Mouse (Mus musculus) monocyte, adult 2 months (primary cell): ENCODE results near the gene Degs2.
A peak's percentile ranks its signal among the peaks of the same experiment; 100 is the strongest.

ENCODE experiments used
- DNase-seq, 2 experiments: peaks; one replicate each; pipeline ENCODE4 v3.0.0; 2022; ENCODE audit warnings: low spot score in 2 of 2, low read depth in 1 of 2

The Degs2 gene

DNA sequence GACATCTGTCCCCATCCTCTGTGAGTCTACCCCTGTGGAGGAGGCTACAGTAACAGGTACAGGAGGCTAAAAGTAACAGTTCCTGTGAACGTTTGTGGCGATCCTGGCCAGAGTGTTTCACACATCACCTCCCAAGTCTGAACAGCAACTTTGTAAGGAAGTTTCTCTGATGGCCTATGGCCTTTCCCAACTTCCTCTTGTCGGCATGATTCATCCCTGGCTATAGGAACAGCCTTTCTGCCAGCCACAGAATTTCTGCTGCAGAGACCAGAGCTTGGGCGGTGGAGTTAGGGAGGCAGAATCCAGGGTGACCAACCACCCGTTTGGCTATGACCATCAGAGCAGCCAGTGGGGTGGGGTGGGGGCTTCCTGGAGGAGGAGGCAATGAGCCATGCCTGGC lies 2.1 kb downstream of the Degs2 start:
- DNase-seq = no peak

DNA sequence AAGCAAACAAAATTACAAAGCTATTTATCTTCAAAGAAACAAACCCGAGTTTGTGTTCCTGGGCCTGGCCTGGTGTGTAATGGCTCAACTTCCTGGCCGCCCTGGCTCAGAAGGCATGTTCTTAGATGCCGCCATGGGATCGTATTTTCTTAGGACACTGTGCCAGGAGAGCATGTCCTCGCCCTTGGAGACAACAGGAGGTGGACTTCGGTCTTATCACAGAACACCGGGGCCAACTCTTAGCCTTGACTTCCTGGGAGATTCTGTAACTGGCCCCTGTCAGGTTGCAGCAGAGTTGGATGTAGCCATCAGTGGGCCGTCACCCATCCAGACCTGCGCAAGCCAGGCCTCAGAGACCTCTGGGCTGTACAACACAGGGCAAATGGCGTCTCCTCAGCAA lies 2.5 kb downstream of the Degs2 start:
- DNase-seq = no peak

DNA sequence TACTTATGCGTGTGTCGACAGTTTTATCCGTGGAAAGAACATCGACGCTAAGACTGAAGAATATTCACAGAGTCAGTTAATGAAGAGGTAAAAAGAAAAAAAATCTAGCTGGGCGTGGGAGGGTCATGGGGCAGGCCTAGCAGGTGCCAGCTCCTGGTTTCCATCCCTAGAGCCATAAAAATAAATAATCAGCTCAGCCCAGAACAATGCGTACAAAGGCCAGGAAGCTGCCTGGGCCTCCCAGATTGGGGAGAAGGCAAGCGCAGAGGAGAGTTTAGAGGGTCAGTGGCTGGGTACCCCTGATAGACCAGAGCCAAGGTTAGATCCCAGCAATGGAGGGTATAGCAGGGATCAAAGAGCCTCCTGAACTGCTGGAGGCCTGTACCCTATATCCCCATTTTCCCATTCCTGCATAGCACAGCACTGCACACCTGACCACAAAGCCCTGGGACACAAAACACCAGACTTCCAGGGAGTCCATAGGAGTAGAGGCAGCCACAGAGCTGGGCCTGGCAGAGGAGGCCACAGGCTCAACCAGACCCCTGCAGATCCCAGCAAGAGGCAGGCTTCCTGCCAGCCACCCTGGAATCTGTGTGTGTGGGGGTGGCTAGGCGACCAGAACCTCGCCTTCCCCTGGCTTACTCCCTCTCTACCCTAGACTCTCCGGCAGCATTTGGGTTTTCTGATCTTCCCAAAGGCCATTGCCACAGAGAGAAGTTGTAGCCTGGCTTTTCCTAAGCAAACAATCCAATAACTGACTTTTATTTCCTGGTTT lies 3.2 kb downstream of the Degs2 start:
- DNase-seq = no peak

DNA sequence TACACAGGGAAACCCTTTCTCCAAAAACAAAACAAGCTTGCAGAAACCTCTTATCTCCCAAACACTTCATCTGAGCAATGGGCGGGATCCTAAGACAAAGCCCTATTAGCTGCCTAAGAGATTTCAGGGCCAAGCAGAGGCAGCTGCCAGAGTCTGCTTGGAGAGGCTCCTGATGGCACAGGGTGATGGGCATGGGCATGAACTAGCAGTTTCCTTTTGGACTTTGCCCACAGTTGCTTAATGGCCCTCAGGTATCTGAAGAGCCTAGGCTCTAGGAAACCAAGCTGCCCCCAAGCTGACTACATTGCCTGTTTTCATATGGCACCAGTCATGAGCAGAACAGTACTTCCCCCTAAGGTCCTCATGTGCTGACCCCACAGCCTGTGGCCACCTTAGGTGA lies 7.9 kb downstream of the Degs2 start:
- DNase-seq = no peak

DNA sequence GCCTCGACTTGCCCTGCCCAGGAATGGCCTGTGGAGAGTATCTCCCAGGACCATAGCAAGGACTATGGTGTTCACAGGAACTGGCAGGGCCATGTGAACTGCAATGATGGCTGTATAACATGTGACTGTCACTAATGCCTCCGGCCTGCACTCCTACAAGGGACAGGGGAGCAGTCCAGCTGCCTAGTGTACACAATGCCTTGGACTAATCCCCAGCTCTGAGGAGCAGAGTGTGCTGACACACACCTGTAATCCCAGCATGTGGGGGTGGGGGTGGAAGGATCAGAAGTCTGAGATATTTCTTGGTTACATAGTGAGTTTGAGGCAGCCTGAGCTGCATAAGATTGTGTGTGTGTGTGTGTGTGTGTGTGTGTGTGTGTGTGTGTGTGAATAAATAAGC lies 8.5 kb downstream of the Degs2 start:
- DNase-seq = no peak

DNA sequence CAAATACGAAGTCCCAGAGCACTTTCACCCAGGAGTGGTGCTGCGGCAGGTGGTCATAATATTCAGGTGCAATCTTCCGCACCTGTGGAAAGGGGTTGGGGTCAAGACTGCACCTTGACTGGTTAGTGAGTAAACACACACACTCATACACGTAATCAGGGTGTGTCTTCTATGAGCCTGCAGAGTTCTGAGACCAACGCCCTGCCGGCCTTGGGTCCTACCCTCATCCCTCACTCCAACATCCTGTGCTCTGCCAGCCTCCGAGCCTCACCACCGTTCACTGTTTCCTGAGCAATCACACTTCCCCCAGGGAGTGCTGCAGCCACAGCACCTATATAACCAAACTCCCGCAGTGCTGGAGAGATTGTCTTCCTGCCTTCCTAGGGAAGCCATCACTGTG lies 11.6 kb downstream of the Degs2 start:
- DNase-seq = no peak

DNA sequence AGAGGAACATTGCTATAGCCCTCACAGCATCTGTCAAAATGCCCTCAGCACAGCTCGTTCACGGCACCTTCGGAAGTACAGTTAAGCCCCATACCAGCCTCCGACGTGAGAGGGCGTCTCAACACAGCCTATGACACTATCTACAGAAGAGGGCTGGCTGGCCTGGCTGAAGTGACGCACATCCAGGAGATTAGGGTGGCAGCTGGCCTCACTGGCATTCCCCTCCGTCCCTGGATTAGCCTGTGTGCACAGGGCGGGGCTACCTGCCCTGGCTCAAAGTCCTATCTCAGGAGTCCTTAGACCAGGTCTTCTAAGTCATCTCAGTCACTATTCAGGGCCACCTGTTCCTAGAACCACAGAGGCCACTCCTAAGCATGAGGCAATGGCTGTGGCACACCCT lies 12.9 kb downstream of the Degs2 start:
- DNase-seq = no peak

DNA sequence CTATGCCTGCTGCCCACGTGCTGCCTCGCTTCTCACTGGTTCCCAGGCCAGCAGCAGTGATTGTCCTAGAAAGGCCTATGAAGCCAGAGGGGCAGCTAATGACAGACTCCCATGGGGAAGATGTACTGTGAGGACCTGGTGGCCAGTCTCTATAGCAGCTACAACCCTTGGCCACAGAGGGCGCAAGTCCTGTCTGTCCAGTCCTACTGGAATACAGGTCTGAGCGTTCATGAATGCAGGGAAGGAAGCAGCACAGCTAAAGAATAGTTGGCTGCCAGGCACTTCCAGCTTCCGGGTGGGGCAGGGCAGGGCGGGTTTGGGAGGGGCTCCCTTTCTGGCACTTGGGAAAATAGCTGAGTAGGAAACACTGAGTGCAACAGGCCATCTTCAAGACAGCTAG lies 15.2 kb downstream of the Degs2 start:
- no peak for DNase-seq

DNA sequence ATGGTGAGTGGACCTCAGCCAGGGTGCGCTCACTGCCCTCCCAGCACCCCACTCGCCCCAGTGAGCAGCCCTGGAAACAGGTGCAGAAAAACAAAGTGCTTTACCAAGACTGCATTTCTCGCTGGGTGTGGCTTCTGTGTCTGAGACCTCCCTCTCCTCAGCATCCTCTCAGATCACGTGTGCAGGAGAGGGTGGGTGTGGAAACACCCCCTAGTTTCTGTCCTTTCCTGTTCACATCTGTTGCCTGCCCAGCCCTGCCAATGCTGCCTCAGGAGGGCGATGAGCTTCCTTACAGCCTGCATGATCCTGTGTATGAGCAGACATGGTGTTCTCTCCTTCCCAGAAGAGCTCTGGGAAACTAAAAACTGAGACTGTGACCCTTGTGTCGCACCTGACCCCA lies 15.7 kb downstream of the Degs2 start:
- DNase-seq = no peak

DNA sequence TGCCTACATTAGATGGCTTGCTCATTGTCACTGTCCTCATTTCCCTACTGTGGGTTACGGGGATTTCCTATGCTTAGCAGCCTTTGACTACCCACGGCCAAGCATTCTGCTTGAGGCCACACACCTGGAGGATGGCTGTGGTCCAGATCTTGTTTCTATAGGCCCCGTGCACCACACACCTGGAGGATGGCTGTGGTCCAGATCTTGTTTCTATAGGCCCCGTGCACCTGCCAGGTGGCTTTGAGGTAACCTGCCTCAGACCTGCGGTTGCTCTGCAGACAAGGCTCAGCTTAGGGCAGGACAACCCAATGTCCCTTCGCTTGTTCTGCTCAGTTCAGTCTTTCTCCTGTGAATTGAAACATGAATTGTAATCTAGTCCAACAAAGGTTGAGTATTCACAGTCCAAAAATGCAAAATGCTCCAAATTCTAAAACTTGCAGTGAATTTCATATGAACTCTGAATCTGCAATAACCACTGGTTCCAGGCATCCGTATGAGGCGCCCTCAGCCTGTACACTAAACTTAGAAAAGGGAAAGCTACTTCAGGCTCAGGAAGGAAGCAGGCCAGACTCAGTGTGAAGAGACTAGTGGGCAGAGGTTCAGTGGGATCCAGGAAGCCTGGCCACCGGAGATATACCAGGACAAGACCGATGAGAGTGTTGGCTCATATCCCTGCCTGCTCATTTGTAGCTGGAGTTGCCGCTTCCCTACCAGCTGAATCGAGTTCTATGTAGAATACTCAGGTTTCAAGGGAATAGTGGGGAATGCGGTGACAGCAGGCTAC lies 19.7 kb downstream of the Degs2 start:
- no peak for DNase-seq

DNA sequence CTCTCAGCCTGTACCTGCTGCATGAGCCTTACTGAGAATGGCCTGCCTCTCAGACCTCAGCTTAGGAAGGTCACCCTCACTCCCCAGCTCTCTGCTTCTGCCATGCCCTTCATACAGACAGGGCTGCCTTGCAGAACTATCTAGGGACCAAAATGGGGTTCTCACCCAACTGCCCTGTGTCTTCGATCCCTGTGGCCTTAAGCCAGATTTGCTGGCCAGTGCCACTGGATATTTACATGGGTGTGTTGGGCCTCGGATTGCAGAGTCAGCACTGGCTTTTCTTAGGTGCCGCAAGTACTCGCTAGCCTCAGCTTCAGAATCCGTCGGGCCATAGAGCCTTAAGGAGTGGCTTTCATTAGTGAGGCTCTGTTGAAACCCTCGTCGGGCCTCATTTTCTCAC lies 21.3 kb downstream of the Degs2 start:
- no peak for DNase-seq

DNA sequence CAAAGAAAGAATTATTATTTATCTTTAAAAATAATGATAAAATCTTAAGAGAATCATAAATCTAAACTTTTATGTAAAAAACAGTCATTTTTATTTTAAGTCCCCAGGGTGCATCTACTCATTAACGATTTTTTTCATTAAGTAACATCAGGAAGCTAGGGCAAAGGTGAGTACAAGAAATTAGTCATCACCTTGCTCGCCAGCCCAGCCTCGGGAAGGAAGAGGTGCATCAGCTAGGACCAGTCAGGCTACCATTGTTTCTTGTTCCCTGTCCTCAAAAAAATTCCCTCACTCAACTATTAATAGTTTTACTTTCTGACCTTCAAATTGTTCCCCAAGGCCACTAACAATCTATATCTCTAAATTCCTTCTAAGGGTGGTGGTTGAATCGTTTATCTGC lies 23.7 kb downstream of the Degs2 start:
- no peak for DNase-seq

DNA sequence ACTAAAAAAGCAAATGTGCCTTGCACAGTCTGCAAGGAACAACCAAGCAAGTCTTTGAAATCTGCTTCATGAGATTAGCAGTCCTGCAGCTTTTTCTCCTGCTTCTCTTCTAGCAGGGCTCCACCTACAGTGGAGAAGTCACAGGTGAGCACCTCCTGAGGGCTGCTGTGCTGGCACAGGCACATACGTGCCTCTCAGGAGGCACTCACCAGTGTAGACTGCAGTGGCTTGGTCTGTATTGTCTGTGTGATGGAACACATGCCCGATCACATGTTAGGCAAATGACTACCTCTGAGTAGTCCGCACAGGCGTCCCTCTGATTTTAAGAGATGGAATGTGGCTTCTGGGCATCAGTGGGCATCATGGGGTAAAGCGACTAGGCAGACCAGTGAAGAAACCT lies 25.0 kb downstream of the Degs2 start:
- DNase-seq = no peak

DNA sequence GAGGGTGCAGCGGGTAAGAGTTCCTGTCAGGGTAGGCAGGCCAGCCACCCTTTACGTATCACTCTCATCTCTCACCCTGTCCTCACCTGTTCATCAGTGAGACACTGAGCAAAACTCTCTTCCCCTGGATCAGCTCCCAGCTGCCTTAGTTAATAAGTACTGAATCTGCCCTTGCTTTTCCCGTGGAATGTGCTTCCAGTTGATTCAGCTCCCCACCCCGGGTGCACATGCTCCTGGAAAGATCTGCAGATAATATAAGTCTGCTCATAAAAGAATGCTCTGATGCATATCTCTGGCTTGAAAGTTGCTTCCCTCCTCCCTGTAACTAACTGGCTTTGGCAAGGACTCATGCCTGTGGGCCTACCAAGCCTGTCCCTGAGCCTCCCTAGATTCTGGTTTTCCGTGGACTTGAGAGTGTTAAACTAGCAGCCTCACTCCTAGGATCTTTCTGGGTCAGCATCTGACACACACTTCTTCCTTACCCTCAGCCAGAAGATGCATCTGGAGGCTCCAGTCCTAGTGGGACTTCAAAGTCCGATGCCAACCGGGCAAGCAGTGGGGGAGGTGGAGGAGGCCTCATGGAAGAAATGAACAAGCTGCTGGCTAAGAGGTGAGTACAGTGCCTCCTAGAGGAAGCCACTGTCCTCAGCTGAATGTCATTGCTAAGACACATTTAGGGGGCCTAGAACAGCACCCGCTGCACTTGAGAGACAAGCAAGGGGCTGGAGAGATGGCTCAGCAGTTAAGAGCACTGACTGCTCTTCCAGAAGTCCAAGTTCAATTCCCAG lies 26.3 kb downstream of the Degs2 start:
- no peak for DNase-seq

DNA sequence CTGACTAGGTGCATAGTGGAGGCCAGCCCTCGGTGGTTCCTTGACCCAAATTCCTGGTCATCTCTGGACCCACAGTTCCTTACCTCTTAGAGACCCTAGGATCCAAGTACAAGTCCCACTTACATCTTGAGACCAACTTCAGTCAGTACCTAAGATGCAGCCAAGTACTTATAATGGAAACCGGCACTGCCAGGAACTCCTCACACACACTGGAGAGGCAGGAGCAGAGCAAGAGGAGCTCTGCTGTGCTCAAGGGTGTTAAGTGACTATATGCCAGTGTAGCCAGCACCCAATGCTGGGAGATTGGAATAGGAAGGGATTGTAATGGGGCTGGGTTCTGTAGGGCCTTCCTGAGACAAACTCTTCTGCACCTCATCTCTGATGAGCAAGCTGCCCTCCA lies 27.2 kb downstream of the Degs2 start:
- no peak for DNase-seq

DNA sequence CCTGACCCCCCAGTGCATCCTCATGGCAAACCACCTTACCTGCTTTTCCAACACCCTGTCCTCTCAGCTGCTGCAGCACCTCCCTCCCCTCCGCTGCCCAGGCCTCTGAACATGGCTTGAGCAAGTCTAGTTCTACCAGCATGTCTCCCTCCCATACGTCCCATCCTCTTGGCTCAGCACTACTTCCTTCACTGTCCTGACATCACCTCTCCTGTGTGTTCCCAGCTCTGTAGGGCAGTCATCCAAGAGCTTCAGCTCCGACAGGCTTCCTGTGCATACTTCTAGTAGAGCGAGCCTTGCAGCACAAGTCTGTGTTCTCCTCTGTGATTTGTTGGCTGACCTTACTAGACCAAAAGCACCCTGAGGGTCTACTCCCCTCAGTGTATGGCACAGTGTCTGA lies 27.6 kb downstream of the Degs2 start:
- no peak for DNase-seq

DNA sequence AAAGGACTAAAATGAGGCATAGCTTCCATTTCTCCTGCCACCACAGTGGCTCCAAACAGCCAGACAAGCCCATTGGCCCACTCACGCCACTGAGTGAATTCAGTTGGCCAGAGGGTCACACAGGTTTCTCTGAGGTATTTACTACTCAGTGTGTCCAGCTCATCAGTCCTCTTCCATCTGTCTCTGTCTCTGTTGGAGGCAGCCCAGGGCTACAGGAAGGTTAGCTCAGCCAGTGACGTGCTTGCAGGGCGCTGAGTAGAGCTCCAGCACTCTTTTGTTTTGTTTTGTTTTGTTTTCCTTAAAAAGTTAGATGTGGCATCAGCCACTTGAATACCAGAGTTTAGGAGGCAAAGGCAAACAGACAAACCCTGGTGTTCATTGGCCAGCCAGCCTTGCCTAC lies 28.6 kb downstream of the Degs2 start:
- DNase-seq = no peak

DNA sequence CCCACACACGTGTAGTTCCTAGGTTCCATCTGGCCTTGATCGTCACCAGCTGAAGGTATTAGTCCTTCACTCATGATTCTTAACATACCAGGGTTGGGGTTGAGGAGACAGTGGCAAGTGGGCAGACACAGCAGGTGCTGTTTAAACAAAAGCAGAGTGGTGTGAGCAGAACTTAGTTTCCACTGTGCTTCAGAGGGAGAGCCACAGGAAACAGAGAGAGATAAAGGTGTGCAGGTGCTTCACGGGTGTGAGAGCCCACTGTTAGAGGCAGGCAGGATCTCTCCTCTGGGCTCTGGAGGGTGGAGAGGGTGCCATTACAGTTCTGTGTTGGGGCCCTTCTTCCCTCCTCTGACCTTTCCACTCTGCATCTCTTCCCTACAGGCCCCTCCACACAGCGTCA lies 29.2 kb downstream of the Degs2 start:
- DNase-seq = no peak

DNA sequence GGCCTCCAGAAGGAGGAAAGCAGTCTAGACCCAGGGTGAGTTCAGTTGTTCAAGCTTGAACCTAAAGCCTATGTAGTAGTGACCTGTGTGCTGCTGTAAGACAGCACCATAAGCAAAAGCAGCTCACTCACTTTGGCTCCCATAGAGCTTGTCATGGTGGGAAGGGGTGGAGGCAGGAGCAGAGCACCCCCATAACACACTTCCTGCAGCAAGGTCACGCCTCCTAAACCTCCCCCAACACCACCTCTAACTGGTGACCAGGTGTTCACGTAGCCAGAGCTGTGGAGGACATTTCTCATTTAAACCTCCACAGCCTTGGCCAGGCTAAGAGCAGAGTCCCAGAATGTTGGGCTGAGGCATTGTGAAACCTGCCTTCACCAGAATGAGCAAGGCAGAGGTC lies 30.6 kb downstream of the Degs2 start:
- DNase-seq = no peak

DNA sequence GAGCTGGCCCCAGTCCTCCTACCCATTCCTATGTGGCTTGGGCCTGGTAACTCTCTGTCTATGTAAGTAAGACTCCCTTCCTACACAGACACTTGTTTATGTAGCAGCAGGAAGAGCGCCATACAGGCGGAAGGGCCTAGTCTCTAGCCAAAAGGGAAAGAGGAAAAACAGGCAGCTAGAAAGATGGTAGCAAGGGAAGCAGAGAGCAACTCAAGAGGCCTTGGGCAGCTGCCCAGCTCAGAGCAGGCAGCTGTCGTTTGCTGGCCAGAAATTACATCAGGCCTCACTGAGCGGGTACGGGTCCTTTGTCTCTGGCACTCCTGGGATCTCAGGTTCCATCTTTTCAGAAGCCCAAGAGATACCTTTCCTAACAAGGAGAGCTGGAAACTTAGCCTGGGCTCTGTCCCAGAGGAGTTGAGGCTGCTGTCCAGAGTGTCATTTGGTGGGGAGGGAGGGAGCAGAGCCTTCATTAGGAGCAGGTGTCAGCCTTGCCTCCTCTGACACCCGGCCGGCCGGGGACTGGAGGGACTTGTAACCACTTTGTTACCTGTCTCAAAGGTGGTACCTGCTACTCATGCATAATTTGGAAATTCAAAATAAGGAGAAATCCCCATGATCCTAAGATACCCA lies 33.4 kb downstream of the Degs2 start:
- no peak for DNase-seq

DNA sequence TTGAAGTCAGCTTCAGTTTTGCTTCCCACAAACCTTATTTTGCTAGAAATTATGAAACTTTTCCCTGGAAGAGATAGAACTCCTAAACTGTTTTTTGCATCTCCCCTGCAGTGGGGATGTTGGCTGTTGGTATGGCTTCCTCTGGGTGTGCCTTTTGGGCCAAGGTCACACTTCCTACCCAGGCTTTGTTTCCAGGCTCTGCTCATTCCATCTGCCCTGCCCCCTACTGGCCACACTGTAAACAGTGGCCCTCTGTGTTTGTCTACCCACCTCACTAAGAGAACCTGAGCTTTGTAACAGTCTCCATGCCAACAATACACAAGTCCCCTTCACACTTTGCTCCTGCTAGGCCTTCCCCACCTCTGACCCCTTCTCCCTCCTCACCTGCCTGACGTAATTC lies 44.8 kb downstream of the Degs2 start:
- peak in 1 of 2 experiments; percentile 29 for DNase-seq
